Mouse (Mus musculus): ENCODE measurements at regions not wholly inside any gene's neighbourhood (a gene's known extent, or its start where the extent isn't known, plus 50 kb on each side); places are given as distances from the start of the nearest gene placed in this dataset.

DNA sequence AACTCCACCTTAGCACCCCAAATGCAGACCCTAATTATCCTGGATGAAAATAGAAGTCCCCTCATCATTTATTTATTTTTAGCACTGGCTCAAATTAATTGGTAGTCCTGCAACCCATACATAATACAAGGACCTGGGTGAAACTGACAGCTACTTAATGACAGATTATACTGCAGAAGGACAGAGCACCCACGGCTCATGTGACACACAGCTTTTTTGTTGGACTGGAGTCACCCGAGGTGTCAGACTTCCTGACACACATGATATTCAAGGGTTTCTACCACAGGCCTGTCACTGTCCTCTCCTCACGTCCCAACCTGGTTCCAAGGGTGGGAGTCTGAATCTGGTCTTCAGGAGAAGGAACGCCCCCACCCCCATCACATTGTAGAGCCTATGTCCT lies 156.5 kb downstream of the Kit start:
- H3K4me2 ChIP-seq: no peak overlapping the region
- 30% methylated on average over 4 of the region's 4 CpGs for WGBS (ENCODE audit: insufficient replicate concordance)
- no peak for ATAC-seq (ENCODE audit: insufficient read depth)

DNA sequence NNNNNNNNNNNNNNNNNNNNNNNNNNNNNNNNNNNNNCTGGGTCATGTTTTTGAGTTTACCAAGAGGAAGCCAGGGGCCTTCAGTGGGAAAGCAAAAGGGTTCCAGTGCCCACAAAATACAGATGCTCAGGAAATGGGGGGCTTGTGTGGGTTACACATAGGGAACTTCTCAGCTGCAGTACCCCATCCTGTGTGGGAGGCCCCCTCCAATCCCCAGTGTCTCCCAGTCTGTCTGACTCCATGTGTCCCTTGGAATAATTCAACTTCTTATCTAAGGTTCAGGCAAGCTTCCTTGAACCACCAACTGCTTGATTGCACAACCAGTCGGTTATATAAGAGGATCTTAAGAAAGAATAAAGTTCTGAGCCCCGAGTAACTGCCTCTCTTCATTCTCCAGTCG lies 156.0 kb downstream of the Kit start:
- H3K36me3 ChIP-seq (replicated peaks): no peaks in the 10 kb centered on the region
- no peak overlapping the region for H3K4me2 ChIP-seq
- no peak overlapping the region for H3K9ac ChIP-seq
- 10% methylated on average over 3 of the region's 3 CpGs for WGBS (ENCODE audit: insufficient replicate concordance)
- H3K27ac ChIP-seq (replicated peaks): no peak overlapping the region; the same call in 1 of the 2 replicates
- H3K4me3 ChIP-seq (replicated peaks): no peak overlapping the region
- H3K9me3 ChIP-seq (replicated peaks): no peaks in the 10 kb centered on the region
- no peaks in the 10 kb centered on the region for H3K27me3 ChIP-seq
- H3K4me1 ChIP-seq (replicated peaks): no peaks in the 10 kb centered on the region
- ATAC-seq (ENCODE audit: insufficient read depth): no peak; the same call in 1 of the 2 replicates

More for the DNA sequence above, 156.5 kb downstream of the Kit start:
- Histone ChIP-seq H3K36me3 (replicated peaks) (no peaks in the 10 kb centered on the region), H3K9ac (no peak overlapping the region), H3K27ac (replicated peaks) (no peak overlapping the region; the same call in 1 of the 2 replicates), H3K27me3 (no peaks in the 10 kb centered on the region), H3K4me1 (replicated peaks) (no peaks in the 10 kb centered on the region), H3K4me3 (replicated peaks) (no peak overlapping the region), H3K9me3 (replicated peaks) (no peaks in the 10 kb centered on the region)

GRCm38 (mm10) chr5:75721291-75721690 lies 146.6 kb downstream of the Kit start:
- Histone ChIP-seq H3K4me3 (replicated peaks) (no peak overlapping the region), H3K9ac (no peak overlapping the region), H3K27ac (replicated peaks) (no peak overlapping the region), H3K4me1 (replicated peaks) (no peaks in the 10 kb centered on the region; the same call in 1 of the 2 replicates), H3K4me2 (no peak overlapping the region), H3K9me3 (replicated peaks) (no peaks in the 10 kb centered on the region), H3K27me3 (no peaks in the 10 kb centered on the region), H3K36me3 (replicated peaks) (no peaks in the 10 kb centered on the region)
- no peak; the same call in 1 of the 2 replicates for ATAC-seq (ENCODE audit: insufficient read depth)
- 42% methylated on average over 2 of the region's 2 CpGs for WGBS (ENCODE audit: insufficient replicate concordance)

DNA sequence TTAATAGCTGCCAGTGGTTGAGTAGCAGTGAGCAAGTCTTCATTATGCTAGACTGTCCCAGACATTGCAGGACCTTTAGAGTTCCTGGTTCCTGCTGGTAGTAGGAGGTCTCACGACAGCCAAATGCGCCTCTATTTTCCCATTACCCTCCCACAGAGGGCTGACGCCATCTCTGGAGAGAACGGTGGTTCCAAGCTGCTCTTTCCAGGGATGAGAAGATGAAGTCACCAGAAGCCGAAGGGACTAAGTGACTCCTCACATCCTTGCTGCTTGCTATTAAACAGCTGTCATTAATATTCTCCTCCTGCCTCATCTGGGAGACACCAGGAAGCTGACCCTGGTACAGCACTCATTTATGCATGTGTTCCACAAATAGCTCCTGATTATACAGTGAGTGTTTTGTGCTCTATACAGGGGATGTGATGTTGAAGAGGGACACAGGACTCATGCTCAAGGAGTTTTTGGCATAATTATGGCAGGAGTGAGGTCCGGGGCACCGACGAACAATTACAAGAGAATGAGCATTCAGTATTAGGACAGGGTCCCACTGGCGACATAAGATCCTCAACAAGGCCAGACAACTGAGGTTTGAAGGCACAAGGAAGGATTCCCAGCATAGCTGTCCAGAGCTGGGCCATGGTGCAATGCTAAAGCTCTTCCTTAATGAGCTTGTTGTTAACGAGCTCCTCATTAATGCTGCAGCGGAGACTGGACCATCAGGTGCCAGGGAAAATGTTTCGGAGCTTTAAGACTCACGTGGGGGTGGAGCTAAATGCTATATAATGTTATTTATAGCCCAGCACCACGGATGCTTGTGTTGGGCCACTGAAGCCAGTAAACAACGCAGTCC lies 145.6 kb downstream of the Kit start:
- Histone ChIP-seq H3K27ac (replicated peaks) (no peak overlapping the region), H3K4me1 (replicated peaks) (no peaks in the 10 kb centered on the region; the same call in 1 of the 2 replicates), H3K36me3 (replicated peaks) (no peaks in the 10 kb centered on the region), H3K4me3 (replicated peaks) (no peak overlapping the region), H3K9me3 (replicated peaks) (no peaks in the 10 kb centered on the region), H3K27me3 (no peaks in the 10 kb centered on the region), H3K4me2 (no peak overlapping the region), H3K9ac (no peak overlapping the region)
- no peak for ATAC-seq (ENCODE audit: insufficient read depth)
- 76% methylated on average over 15 of the region's 15 CpGs for WGBS (ENCODE audit: insufficient replicate concordance)

GRCm38 (mm10) chr5:75718511-75719225 lies 144.0 kb downstream of the Kit start:
- Histone ChIP-seq H3K4me3 (replicated peaks) (no peak overlapping the region), H3K27me3 (no peaks in the 10 kb centered on the region), H3K9me3 (replicated peaks) (no peaks in the 10 kb centered on the region)

More at GRCm38 (mm10) chr5:75718511-75719225, 144.0 kb downstream of the Kit start:
- WGBS (ENCODE audit: insufficient replicate concordance): 66% methylated on average over 12 of the region's 12 CpGs
- Histone ChIP-seq H3K4me1 (replicated peaks) (no peaks in the 10 kb centered on the region; the same call in 1 of the 2 replicates), H3K27ac (replicated peaks) (no peak overlapping the region), H3K9ac (no peak overlapping the region), H3K4me2 (no peak overlapping the region), H3K36me3 (replicated peaks) (no peaks in the 10 kb centered on the region)
- no peak for ATAC-seq (ENCODE audit: insufficient read depth)
